Mouse (Mus musculus): Measurements from ENCODE around the gene Abat. TPM values are rescaled to one million over a fixed set of nuclear protein-coding genes. Genes with fewer than 3 reads are reported as not detected.
A peak's percentile ranks its signal among the peaks of the same experiment; 100 is the strongest.

The Abat gene
- polyA plus RNA-seq, 1 experiment from 2014 or later: 29.8 TPM

GRCm38 (mm10) chr16:8504271-8504670 lies 9.0 kb upstream of the Abat start:
- whole genome bisulfite sequencing: 19% methylated on average over 2 of the region's 2 CpGs
- no peak overlapping the region for H3K27ac ChIP-seq (ENCODE audit: low read length)
- H3K4me2 ChIP-seq (ENCODE audit: low read depth, low read length): no peak overlapping the region
- H3K4me3 ChIP-seq (replicated peaks; ENCODE audit: low read length): no peak overlapping the region
- no peaks in the 10 kb centered on the region for H3K36me3 ChIP-seq (ENCODE audit: control insufficient read depth, insufficient read depth, low read length)
- no peaks in the 10 kb centered on the region for H3K27me3 ChIP-seq (ENCODE audit: control insufficient read depth, insufficient read depth, low read length)
- no peaks in the 10 kb centered on the region for H3K4me1 ChIP-seq (ENCODE audit: control insufficient read depth, insufficient read depth, low read length)
- no peak for ATAC-seq (ENCODE audit: insufficient read depth, low FRiP score)
- no peaks in the 10 kb centered on the region for H3K9me3 ChIP-seq (replicated peaks; ENCODE audit: control insufficient read depth, low read length)
- H3K9ac ChIP-seq (ENCODE audit: low read length): no peak overlapping the region

- Histone ChIP-seq H3K27me3 (ENCODE audit: control insufficient read depth, insufficient read depth, low read length) (no peaks in the 10 kb centered on the region), H3K9ac (ENCODE audit: low read length) (no peak overlapping the region)
Measured at GRCm38 (mm10) chr16:8509894-8510293, 3.3 kb upstream of the Abat start.

GRCm38 (mm10) chr16:8512830-8513229 lies 399 bp upstream of the Abat start:
- Histone ChIP-seq H3K9ac (ENCODE audit: low read length) (peak overlapping the region; percentile 67), H3K36me3 (ENCODE audit: control insufficient read depth, insufficient read depth, low read length) (no peaks in the 10 kb centered on the region), H3K9me3 (replicated peaks; ENCODE audit: control insufficient read depth, low read length) (no peaks in the 10 kb centered on the region), H3K4me3 (replicated peaks; ENCODE audit: low read length) (peak overlapping the region; percentile 56), H3K4me2 (ENCODE audit: low read depth, low read length) (peak overlapping the region; percentile 77), H3K4me1 (ENCODE audit: control insufficient read depth, insufficient read depth, low read length) (peaks cover 10% of the 10 kb centered on the region), H3K27ac (ENCODE audit: low read length) (no peak overlapping the region), H3K27me3 (ENCODE audit: control insufficient read depth, insufficient read depth, low read length) (no peaks in the 10 kb centered on the region)
- ATAC-seq (ENCODE audit: insufficient read depth, low FRiP score): peak; percentile 1; the same call in 1 of the 2 replicates
- WGBS: 2% methylated on average over 5 of the region's 5 CpGs

More at GRCm38 (mm10) chr16:8509894-8510293, 3.3 kb upstream of the Abat start:
- WGBS: 66% methylated on average over 5 of the region's 5 CpGs
- Histone ChIP-seq H3K4me1 (ENCODE audit: control insufficient read depth, insufficient read depth, low read length) (peaks cover 10% of the 10 kb centered on the region), H3K4me2 (ENCODE audit: low read depth, low read length) (no peak overlapping the region), H3K9me3 (replicated peaks; ENCODE audit: control insufficient read depth, low read length) (no peaks in the 10 kb centered on the region), H3K36me3 (ENCODE audit: control insufficient read depth, insufficient read depth, low read length) (no peaks in the 10 kb centered on the region), H3K4me3 (replicated peaks; ENCODE audit: low read length) (no peak overlapping the region), H3K27ac (ENCODE audit: low read length) (no peak overlapping the region)
- ATAC-seq (ENCODE audit: insufficient read depth, low FRiP score): no peak

- no peak for ATAC-seq (ENCODE audit: insufficient read depth, low FRiP score)
- peak overlapping the region; percentile 67 for H3K9ac ChIP-seq (ENCODE audit: low read length)
- peaks cover 10% of the 10 kb centered on the region for H3K4me1 ChIP-seq (ENCODE audit: control insufficient read depth, insufficient read depth, low read length)
- peak overlapping the region; percentile 77 for H3K4me2 ChIP-seq (ENCODE audit: low read depth, low read length)
- 20% methylated on average over 4 of the region's 4 CpGs for WGBS
- H3K9me3 ChIP-seq (replicated peaks; ENCODE audit: control insufficient read depth, low read length): no peaks in the 10 kb centered on the region
- H3K4me3 ChIP-seq (replicated peaks; ENCODE audit: low read length): peak overlapping the region; percentile 56
- H3K27ac ChIP-seq (ENCODE audit: low read length): no peak overlapping the region
- no peaks in the 10 kb centered on the region for H3K36me3 ChIP-seq (ENCODE audit: control insufficient read depth, insufficient read depth, low read length)
- no peaks in the 10 kb centered on the region for H3K27me3 ChIP-seq (ENCODE audit: control insufficient read depth, insufficient read depth, low read length)
Measured at GRCm38 (mm10) chr16:8514180-8514579, 951 bp downstream of the Abat start.

GRCm38 (mm10) chr16:8520525-8520924 lies 7.3 kb downstream of the Abat start:
- H3K9ac ChIP-seq (ENCODE audit: low read length): no peak overlapping the region
- H3K27ac ChIP-seq (ENCODE audit: low read length): no peak overlapping the region
- no peaks in the 10 kb centered on the region for H3K9me3 ChIP-seq (replicated peaks; ENCODE audit: control insufficient read depth, low read length)
- H3K27me3 ChIP-seq (ENCODE audit: control insufficient read depth, insufficient read depth, low read length): no peaks in the 10 kb centered on the region
- H3K4me2 ChIP-seq (ENCODE audit: low read depth, low read length): no peak overlapping the region
- WGBS: 75% methylated on average over 5 of the region's 5 CpGs
- no peak for ATAC-seq (ENCODE audit: insufficient read depth, low FRiP score)
- peaks cover 21% of the 10 kb centered on the region for H3K4me1 ChIP-seq (ENCODE audit: control insufficient read depth, insufficient read depth, low read length)
- H3K4me3 ChIP-seq (replicated peaks; ENCODE audit: low read length): no peak overlapping the region
- H3K36me3 ChIP-seq (ENCODE audit: control insufficient read depth, insufficient read depth, low read length): no peaks in the 10 kb centered on the region

- H3K36me3 ChIP-seq (ENCODE audit: control insufficient read depth, insufficient read depth, low read length): no peaks in the 10 kb centered on the region
- H3K4me2 ChIP-seq (ENCODE audit: low read depth, low read length): no peak overlapping the region
- WGBS: 72% methylated on average over 4 of the region's 4 CpGs
- no peak for ATAC-seq (ENCODE audit: insufficient read depth, low FRiP score)
- H3K9ac ChIP-seq (ENCODE audit: low read length): no peak overlapping the region
- no peaks in the 10 kb centered on the region for H3K27me3 ChIP-seq (ENCODE audit: control insufficient read depth, insufficient read depth, low read length)
- H3K4me3 ChIP-seq (replicated peaks; ENCODE audit: low read length): no peak overlapping the region
- no peaks in the 10 kb centered on the region for H3K9me3 ChIP-seq (replicated peaks; ENCODE audit: control insufficient read depth, low read length)
- H3K4me1 ChIP-seq (ENCODE audit: control insufficient read depth, insufficient read depth, low read length): peaks cover 23% of the 10 kb centered on the region
- H3K27ac ChIP-seq (ENCODE audit: low read length): no peak overlapping the region
Measured at GRCm38 (mm10) chr16:8521322-8521721, 8.1 kb downstream of the Abat start.

- H3K27me3 ChIP-seq (ENCODE audit: control insufficient read depth, insufficient read depth, low read length): no peaks in the 10 kb centered on the region
- H3K27ac ChIP-seq (ENCODE audit: low read length): peak overlapping the region; percentile 38
- H3K9ac ChIP-seq (ENCODE audit: low read length): 0 out of 2 replicates have a peak overlapping the region, but pooled peaks have one; percentile 28
- H3K36me3 ChIP-seq (ENCODE audit: control insufficient read depth, insufficient read depth, low read length): no peaks in the 10 kb centered on the region
- WGBS: 27% methylated on average over 11 of the region's 11 CpGs
- H3K9me3 ChIP-seq (replicated peaks; ENCODE audit: control insufficient read depth, low read length): no peaks in the 10 kb centered on the region
- ATAC-seq (ENCODE audit: insufficient read depth, low FRiP score): peak; percentile 54; the same call in 1 of the 2 replicates
- H3K4me3 ChIP-seq (replicated peaks; ENCODE audit: low read length): no peak overlapping the region
- H3K4me2 ChIP-seq (ENCODE audit: low read depth, low read length): no peak overlapping the region
- peaks cover 25% of the 10 kb centered on the region for H3K4me1 ChIP-seq (ENCODE audit: control insufficient read depth, insufficient read depth, low read length)
Measured at GRCm38 (mm10) chr16:8523480-8524144, 10.4 kb downstream of the Abat start.

- no peak for ATAC-seq (ENCODE audit: insufficient read depth, low FRiP score)
- Histone ChIP-seq H3K27me3 (ENCODE audit: control insufficient read depth, insufficient read depth, low read length) (no peaks in the 10 kb centered on the region), H3K36me3 (ENCODE audit: control insufficient read depth, insufficient read depth, low read length) (no peaks in the 10 kb centered on the region), H3K4me1 (ENCODE audit: control insufficient read depth, insufficient read depth, low read length) (peaks cover 25% of the 10 kb centered on the region), H3K9me3 (replicated peaks; ENCODE audit: control insufficient read depth, low read length) (no peaks in the 10 kb centered on the region), H3K9ac (ENCODE audit: low read length) (0 out of 2 replicates have a peak overlapping the region, but pooled peaks have one; percentile 28), H3K4me3 (replicated peaks; ENCODE audit: low read length) (no peak overlapping the region), H3K27ac (ENCODE audit: low read length) (peak overlapping the region; percentile 38), H3K4me2 (ENCODE audit: low read depth, low read length) (no peak overlapping the region)
- 54% methylated on average over 16 of the region's 16 CpGs for WGBS
Measured at GRCm38 (mm10) chr16:8524163-8524847, 11.1 kb downstream of the Abat start.

GRCm38 (mm10) chr16:8525293-8525692 lies 12.1 kb downstream of the Abat start:
- Histone ChIP-seq H3K4me1 (ENCODE audit: control insufficient read depth, insufficient read depth, low read length) (peaks cover 25% of the 10 kb centered on the region), H3K36me3 (ENCODE audit: control insufficient read depth, insufficient read depth, low read length) (no peaks in the 10 kb centered on the region), H3K4me3 (replicated peaks; ENCODE audit: low read length) (no peak overlapping the region), H3K27ac (ENCODE audit: low read length) (no peak overlapping the region), H3K9ac (ENCODE audit: low read length) (no peak overlapping the region), H3K27me3 (ENCODE audit: control insufficient read depth, insufficient read depth, low read length) (no peaks in the 10 kb centered on the region), H3K4me2 (ENCODE audit: low read depth, low read length) (no peak overlapping the region), H3K9me3 (replicated peaks; ENCODE audit: control insufficient read depth, low read length) (no peaks in the 10 kb centered on the region)
- no peak for ATAC-seq (ENCODE audit: insufficient read depth, low FRiP score)
- 57% methylated on average over 3 of the region's 3 CpGs for WGBS
